Mouse (Mus musculus) heart, postnatal 36 days (tissue): ENCODE measurements at regions not wholly inside any gene's neighbourhood (a gene's known extent, or its start where the extent isn't known, plus 50 kb on each side); places are given as distances from the start of the nearest gene placed in this dataset.
A peak's percentile ranks its signal among the peaks of the same experiment; 100 is the strongest.

Experiments
- DNase-seq, 2 experiments: peaks; one replicate each; pipeline ENCODE4 v3.0.0; 2021 to 2022
- intact Hi-C: fragments of 180-260 bp; cut with DNase I; formaldehyde crosslinking; loops from one replicate; pipeline ENCODE4 v1.15.1; 2025

GRCm38 (mm10) chr16:42808864-42809263 lies 66.8 kb upstream of the Zbtb20 start:
- DNase-seq: peak in 1 of 2 experiments; percentile 5

DNA sequence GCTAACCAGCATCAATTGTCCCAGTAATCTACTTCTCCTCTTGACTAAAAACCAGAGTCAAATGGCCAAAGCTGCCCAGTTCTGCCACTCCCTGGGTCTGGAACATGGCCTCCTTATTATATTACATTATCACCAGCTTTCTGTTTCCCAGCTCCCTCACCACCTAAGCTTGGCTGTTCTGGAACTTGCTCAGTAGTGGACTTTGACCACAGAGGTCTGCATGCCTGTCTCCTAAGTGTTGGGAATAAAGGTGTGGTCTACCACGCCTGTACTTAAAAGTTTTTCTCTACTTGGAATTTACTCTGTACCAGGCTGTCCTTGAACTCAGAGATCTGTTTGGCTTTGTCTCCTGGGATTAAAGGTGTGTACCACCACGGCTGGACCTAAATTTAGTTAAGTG lies 68.1 kb upstream of the Zbtb20 start:
- intact Hi-C loops: no loop called here
- no peak for DNase-seq

More at GRCm38 (mm10) chr16:42808864-42809263, 66.8 kb upstream of the Zbtb20 start:
- intact Hi-C loops: no loop called here

GRCm38 (mm10) chr16:42803609-42804008 lies 72.1 kb upstream of the Zbtb20 start:
- intact Hi-C loops: no loop called here

DNA sequence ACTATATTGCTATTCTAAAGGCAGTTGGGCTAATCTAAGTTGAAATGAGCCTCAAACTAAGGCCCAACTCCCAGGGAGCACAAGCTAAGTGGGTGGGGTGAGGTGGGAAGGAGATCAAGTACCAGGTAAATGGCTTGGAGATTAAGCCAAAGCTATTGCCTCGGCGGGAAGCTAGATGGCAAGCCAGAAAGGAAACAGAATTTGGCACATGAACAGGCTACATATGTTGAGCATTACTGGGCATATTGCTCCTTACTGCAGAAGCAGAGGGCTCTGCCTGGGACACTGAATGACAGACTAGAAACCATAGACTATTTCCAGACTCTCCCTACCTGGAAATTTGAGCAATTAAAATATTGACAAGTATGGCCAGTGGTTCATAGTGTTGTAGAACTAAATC lies 83.1 kb upstream of the Zbtb20 start:
- no peak for DNase-seq
- intact Hi-C loops: no loop called here

More at GRCm38 (mm10) chr16:42803609-42804008, 72.1 kb upstream of the Zbtb20 start:
- DNase-seq: no peak

- no peak for DNase-seq
- intact Hi-C loops: loop anchor here (5.0 kb wide), 2 partner anchors 592 to 612 kb away; no protein-coding TSS in a partner anchor
Measured at GRCm38 (mm10) chr16:42784712-42785111, 91.0 kb upstream of the Zbtb20 start.

DNA sequence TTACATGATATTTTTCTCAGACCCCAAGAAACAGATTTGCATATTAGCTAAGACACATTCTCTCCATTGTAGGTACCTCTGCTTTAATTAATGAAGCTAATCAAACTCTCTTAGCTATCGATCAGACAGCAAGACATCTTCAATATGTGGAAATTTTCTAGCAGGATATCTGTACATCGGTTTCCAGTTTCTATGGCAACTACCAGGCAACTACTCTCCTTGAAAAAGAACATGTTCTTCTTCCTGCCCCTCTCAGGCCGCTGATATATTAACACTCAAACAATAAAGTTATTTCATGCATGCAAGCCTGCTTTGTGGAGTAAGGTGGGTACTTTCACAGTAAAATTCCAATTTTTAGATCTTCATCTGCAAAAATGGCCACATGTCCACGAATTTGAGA lies 91.7 kb upstream of the Zbtb20 start:
- DNase-seq: no peak
- intact Hi-C loops: loop anchor here (5.0 kb wide), 2 partner anchors 592 to 612 kb away; no protein-coding TSS in a partner anchor

DNA sequence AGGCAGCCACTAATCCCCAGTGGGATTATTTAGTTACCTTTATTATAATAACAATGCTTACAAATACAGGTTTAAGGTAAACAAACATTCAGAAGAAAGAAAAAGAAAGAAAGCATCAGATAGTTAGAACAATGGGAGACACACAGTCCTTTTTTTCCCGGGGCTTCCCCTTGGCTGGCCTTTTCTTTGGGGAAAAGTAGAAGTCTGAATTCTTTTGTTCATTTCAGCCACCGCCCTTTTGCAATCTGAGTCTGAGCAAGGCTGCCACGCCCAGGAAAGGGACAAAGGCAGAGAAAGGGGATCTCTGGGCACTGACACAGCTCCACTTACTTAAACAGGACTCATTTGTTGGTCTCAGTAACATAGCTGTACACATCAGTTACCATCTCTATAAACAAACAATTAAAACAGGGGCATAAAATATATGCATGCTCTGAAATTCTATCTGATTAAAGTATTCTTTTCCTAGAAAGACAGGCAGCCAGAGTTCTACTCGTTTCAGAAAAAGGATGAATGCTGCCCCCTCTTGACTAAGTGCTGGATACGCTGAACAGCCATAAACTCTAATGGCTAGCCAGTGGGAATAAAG lies 93.5 kb upstream of the Zbtb20 start:
- intact Hi-C loops: loop anchor here (2.0 to 5.0 kb wide), 3 partner anchors 105 to 610 kb away; no protein-coding TSS in a partner anchor
- peak; percentile 6 to 18 for DNase-seq

- intact Hi-C loops: loop anchor here (2.0 to 5.0 kb wide), 3 partner anchors 105 to 609 kb away; no protein-coding TSS in a partner anchor
- DNase-seq: no peak
Measured at GRCm38 (mm10) chr16:42781096-42782071, 94.3 kb upstream of the Zbtb20 start.

DNA sequence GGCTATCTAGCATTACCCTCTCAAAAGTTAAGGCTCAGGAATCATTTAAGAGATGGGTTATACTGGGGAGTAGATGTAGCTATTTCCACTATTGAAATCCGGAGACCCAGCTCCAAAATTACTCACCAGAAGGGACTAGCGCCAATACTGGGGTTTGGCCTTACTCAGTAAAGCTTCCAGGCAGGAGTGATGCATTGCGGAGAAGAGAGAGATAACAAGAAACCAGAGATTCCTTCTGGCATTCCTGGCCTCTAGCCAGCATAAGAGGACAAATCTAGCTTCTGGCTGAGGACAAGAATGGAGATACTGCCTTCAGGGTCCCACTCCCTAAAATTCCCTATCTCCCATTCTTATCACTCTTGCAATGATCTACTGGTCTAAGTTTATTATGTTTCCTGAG lies 95.7 kb upstream of the Zbtb20 start:
- intact Hi-C loops: loop anchor here (5.0 kb wide), 2 partner anchors 588 to 608 kb away; no protein-coding TSS in a partner anchor
- DNase-seq: peak in 1 of 2 experiments; percentile 3

DNA sequence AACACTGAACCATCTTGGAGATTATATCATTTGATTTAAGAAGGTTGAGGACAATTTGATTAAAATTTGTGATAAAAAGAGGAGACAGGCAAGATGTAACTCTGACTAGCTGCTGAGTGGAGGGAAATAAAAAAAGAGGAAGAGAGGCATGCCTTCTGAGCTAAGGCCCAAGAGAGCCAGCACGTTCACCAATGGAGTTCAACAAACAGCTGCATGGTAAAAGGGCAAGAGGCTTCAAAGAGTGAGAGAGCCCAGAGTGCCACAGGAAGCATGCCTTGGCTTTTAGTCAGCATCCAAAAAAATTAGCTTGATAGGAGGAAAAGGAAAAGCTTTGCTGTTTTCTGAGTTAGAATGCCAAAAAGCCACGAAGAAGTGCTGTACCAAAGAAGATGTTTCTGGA lies 103.0 kb upstream of the Zbtb20 start:
- DNase-seq: no peak
- intact Hi-C loops: no loop called here

- intact Hi-C loops: no loop called here
- DNase-seq: no peak
Measured at GRCm38 (mm10) chr16:42770199-42770598, 105.5 kb upstream of the Zbtb20 start.

GRCm38 (mm10) chr16:42748681-42749080 lies 127.0 kb upstream of the Zbtb20 start:
- DNase-seq: no peak
- intact Hi-C loops: no loop called here

- intact Hi-C loops: no loop called here
- DNase-seq: no peak
Measured at GRCm38 (mm10) chr16:42745943-42746675, 129.6 kb upstream of the Zbtb20 start.

GRCm38 (mm10) chr16:42743538-42743937 lies 132.1 kb upstream of the Zbtb20 start:
- no peak for DNase-seq
- intact Hi-C loops: no loop called here

DNA sequence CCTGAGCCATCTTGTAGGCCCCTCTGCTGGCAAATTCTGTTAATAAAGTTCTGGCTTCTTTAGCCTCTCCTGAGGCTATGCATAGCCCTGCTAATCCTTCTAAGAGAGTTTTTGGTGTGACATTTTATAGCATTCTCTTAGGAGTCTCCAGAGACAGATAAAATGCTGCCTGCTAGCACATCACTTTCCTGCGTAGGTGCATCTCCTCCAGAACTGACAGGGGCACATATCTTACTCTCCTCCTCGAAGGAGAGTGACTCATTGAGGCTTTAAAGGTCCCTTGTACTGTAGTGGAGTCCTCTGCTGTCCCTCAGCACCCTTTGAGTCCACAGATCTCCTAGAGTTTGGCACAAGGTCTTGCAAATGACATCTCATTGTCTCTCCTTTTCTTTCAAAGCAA lies 132.6 kb upstream of the Zbtb20 start:
- intact Hi-C loops: no loop called here
- DNase-seq: no peak

DNA sequence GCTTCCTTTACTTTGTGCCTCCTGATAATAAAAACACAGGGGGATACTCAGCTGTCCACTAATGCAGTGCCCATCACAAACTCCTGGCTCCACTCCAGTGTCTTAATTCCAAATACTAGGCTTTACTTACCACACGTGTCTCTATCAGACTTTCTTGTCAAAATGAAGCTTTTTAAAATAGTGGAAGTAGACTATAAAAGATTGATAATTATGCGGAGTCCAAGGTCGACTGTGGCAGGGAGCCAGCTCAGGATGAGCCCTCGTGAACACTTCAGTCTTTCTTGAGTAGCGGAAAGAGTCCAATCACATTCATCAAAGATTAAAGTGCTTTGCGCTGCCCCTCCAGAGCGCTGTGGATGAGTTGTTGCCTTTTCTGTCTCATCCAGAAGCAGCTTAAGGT lies 147.9 kb upstream of the Zbtb20 start:
- intact Hi-C loops: no loop called here
- DNase-seq: no peak

GRCm38 (mm10) chr16:42719915-42720314 lies 155.8 kb upstream of the Zbtb20 start:
- no peak for DNase-seq
- intact Hi-C loops: no loop called here

GRCm38 (mm10) chr16:42718452-42718851 lies 157.2 kb upstream of the Zbtb20 start:
- intact Hi-C loops: no loop called here

GRCm38 (mm10) chr16:42717828-42718412 lies 157.8 kb upstream of the Zbtb20 start:
- intact Hi-C loops: no loop called here
- no peak for DNase-seq

More at GRCm38 (mm10) chr16:42718452-42718851, 157.2 kb upstream of the Zbtb20 start:
- DNase-seq: no peak

DNA sequence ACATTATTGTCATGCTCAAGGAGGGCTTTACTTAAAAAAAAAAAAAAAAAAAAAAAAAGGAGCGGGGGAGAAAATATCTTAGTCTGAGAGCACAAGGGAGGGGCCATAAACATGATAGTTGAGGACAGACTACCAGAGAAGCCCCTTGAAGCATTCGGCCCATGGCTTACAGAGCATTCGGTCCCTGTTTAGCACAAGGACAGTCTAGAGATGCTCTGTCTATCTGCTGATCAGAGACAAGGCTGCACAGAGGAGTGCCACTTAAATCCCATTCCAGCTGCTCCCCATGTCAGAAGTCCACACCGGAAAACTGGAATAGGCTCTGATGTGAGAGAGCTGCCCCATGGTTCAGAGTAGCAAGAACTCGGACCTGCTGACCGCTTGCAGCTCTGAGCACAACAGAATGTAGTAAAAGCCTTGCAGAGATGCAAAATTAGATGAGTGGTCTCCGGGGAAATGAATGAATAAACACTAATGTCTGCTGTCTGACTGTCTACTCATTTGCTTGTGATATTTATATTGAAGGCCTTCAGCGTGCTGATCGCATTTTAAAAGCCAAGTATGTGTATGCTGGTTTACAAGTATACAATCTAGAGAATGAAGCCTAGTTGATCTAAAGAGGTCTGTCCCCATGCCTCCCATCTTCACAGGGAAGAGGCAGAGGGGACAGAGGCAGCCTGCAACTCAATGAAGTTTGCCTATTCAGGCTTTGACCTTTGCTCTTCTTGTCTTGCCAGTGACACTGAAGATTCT lies 158.4 kb upstream of the Zbtb20 start:
- intact Hi-C loops: no loop called here
- no peak for DNase-seq
